Mouse (Mus musculus) layer of hippocampus, adult 2 months (tissue): ENCODE measurements around the gene Grb2. TPM values are rescaled to one million over a fixed set of nuclear protein-coding genes. Genes with fewer than 3 reads are reported as not detected.

Experiments
- DNase-seq, 2 experiments: peaks; one replicate each; pipeline ENCODE4 v3.0.0; 2022; ENCODE audit warnings: low spot score in 2 of 2
- H3K27ac ChIP-seq: fragments of 200-600 bp; 2 replicates; pipeline ENCODE4 v1.8.1; 2022
- H3K4me3 ChIP-seq: fragments of 200-600 bp; 2 replicates; pipeline ENCODE4 v1.8.1; 2022; ENCODE audit warnings: mild to moderate bottlenecking
- CTCF ChIP-seq: fragments of 200-600 bp; conservative IDR thresholded peaks from 2 replicates; pipeline ENCODE4 v1.8.1; 2022; ENCODE audit warnings: antibody characterized with exemption, mild to moderate bottlenecking, moderate library complexity
- total RNA-seq, 2 experiments: library from RNA; stranded (reverse); gene quantifications; 2 replicates each; pipeline ENCODE4 v1.2.3; 2021

Gene Grb2
- total RNA-seq, 2 experiments from 2014 or later = 182 to 198 TPM

DNA sequence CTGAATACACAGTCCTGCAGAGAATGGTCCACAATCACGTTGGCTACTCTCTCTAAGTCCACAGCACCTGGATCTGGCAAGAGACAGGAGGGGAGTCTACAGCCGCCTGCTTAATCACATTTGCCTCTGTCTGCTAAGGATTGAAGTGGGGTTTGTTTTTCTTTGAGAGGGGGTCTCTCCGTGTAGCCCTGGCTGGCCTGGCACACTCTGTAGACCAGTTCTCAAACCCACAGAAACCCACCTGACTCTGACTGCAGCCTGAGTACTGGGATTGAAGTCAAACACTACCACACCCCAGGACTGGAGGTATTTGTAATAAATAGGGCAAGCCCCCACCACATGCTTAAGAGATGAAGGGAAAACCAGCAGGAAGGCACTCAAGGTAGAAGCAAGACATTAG lies 98.8 kb downstream of the Grb2 start:
- no peak for TF ChIP-seq CTCF
- H3K4me3 ChIP-seq = no peak overlapping the region
- H3K27ac ChIP-seq = no peak overlapping the region
- DNase-seq = no peak

DNA sequence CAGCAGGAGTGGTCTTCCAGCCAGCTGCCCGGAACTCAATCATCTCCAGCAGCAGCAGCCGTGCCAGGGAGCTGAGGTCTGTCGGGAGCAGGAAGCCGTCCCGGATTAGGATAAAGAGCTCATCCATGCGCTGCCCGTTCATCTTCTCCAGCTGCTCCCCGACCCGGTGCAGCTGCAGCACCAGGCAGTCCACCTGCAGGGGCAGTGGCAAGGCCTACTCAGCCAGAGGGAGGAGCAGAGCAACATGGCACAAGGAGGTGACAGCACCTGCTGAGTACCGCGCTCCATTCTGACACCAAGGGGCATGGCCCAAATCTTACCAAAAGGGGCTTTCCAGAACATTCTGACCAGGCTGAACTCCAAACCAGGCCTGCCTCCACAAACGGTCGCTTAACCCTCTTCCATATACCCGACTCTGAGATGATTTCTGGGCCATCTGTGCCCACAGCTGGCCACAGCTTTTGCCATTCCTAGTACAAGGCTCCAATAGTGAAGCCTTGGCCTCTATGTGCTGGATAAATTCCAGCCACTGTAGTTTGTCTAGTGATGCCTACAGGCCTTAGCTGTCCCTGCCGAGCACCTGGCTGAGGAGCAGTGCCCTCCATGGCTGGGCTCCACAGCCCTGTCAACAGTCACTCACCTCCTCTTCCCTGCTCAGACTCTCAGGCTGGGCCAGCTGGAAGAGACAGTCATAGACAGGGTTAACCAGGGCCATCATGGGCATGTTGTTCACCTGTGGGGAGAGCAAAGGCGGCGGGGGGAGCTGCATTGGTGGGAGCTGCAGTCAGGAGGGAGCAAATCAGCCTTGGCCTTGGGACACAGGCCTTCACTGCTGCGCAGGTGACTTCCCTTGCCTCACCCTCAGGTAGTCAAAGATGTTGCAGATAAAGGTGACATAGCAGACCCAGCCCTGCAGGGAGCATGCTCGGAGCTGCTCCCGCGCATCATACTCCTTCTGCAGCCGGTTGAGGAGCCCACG lies 99.7 kb downstream of the Grb2 start:
- no peak for DNase-seq
- no peak for TF ChIP-seq CTCF
- H3K4me3 ChIP-seq = no peak overlapping the region
- H3K27ac ChIP-seq = peak overlapping the region; percentile 57; the same call in 1 of the 2 replicates

DNA sequence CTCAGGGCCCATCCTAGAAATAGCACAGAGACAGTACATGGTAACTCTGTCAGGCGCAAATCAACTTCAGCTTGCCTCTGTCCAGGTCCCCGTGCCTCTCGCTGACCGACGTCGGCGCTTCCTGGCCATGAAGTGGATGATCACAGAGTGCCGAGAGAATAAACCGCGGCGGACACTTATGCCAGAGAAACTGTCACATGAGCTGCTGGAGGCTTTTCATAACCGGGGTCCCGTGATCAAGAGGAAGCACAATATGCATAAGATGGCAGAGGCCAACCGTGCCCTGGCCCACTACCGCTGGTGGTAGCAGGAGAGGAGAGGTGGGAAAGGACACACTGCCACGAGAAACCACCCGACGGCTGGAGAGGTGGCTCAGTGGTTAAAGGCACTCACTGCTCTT lies 101.7 kb downstream of the Grb2 start:
- DNase-seq = no peak
- H3K4me3 ChIP-seq = no peak overlapping the region
- TF ChIP-seq CTCF = no peak

DNA sequence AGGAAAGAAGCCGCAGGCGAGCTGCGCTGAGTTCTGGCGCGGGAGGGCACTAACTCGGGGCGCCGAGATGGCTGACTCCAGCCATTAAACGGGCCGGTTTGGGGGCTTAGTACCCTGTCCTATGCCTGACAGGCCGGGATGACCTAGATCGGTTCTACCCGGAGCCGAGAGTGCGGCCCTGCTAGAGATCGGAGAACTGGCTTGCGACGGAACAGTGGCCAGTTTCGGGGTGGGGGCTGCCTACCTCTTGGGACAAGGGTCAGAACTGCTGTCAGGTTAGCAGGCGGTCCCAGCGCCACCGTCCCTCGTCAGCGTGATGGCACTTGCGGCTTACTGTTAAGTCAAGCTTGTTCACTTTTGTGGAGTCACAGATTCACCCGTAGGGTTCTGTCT lies 104.1 kb downstream of the Grb2 start:
- Histone ChIP-seq H3K27ac (peak overlapping the region; percentile 100), H3K4me3 (peak overlapping the region; percentile 99)
- TF ChIP-seq CTCF = no peak
- DNase-seq = no peak

More for the DNA sequence above, 101.7 kb downstream of the Grb2 start:
- H3K27ac ChIP-seq = no peak overlapping the region

DNA sequence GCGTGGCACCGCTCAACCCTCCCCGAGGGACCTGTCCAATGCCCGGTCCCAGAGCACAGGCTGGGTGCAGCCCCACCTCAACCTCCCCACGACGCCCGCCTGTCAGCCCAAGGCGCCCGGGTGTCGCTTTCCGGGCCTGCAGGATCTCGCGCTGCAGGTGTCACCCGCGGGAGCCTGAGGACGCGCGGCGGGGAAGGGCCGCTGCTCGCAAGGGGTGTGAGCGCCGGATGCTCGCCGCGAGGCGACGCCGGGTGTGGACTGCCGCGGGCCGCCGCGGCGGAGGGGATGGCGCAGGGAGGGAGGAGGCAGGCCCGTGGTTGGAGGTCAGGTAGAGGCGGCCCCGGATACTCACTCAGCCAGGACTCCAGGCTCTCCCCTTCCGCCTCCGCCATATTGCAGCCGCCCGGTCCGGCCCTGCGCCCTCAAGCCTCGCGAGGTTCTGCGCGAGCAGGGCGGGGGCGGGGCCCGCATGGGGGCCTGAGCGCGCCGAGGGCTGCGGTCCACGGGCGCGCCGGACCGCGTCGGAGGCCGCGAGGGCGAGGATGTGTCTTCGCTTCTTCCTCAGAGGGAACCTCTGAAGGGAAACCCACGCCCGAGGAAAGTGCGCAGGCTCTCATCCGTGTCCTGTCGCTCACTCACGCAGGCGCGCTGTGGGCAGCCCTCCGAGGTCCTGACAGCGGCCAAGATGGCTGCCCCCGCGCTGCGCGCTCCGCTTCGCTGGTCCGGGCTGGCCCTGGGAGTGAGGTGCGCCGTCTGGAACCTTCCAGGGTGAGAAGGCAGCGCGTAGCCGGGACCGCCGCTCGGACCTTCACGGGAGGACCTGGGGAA lies 104.7 kb downstream of the Grb2 start, which contains the start of the genes Mrps7 and Gga3:
TSS of gene Mrps7 (plus strand) at position 450 of the 828 bp plus-strand sequence.
TSS of gene Gga3 (minus strand) at position 576 of the 828 bp plus-strand sequence.
- no peak for TF ChIP-seq CTCF
- Histone ChIP-seq H3K27ac (peak within 1 kb of the TSS; percentile 100), H3K4me3 (peak within 1 kb of the TSS; percentile 99)
- DNase-seq = peak; percentile 84 to 90

DNA sequence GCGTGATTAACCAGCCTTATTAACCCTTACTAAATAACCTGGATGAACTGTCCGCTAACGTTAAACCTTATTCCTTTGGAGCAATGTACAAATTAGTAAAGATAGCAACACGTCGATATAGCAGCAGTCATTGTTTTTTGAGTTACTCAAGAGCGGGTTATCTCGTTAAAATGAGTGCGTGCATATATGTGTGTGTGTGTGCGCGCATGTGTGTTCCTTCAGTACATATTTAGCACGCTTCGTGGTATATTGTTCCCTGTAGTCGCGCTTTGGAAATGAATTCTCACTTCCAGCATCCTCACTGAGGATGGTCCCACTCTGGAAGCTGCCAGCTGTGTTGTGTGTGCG lies 105.3 kb downstream of the Grb2 start:
- no peak for DNase-seq
- TF ChIP-seq CTCF = no peak
- Histone ChIP-seq H3K27ac (peak overlapping the region; percentile 100), H3K4me3 (peak overlapping the region; percentile 99)

DNA sequence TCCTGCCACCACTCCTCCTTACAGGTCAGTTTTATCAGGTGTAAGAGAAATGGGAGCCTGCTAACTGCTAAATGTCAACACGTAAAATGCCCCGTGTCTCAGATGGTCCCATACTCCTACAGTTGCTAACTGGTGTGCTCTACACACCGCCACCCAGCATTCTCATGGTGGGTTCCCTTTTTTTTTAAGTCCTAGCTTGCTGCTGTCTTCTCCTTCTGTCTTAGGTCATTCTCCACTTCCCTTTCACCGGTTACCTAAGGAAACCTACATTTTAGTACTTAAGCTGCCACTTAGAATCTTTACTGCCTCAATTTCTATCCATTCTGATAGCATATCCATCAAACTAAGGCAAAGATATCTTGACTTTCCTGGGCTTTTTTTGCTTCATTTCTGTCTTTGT lies 107.2 kb downstream of the Grb2 start:
- no peak for TF ChIP-seq CTCF
- Histone ChIP-seq H3K27ac (no peak overlapping the region), H3K4me3 (no peak overlapping the region)
- no peak for DNase-seq

DNA sequence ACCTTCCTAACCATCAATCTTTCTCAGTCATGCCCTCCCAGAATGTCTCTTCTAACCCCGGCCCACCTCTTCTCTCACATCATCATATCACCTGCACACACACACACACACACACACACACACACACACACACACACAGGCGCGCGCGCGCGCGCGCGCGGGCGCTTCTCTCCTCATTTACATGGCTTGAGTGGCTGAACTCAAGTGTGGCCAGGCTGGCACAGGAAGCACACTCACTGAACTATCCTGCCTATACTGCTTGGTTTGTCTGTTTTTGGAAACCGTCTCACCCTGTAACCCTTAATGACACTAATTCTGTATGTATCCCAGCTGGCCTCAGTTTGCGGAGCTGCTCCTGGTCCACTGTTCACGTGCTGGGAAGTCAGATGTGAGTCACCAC lies 107.7 kb downstream of the Grb2 start:
- Histone ChIP-seq H3K4me3 (no peak overlapping the region), H3K27ac (no peak overlapping the region)
- TF ChIP-seq CTCF = no peak
- no peak for DNase-seq

DNA sequence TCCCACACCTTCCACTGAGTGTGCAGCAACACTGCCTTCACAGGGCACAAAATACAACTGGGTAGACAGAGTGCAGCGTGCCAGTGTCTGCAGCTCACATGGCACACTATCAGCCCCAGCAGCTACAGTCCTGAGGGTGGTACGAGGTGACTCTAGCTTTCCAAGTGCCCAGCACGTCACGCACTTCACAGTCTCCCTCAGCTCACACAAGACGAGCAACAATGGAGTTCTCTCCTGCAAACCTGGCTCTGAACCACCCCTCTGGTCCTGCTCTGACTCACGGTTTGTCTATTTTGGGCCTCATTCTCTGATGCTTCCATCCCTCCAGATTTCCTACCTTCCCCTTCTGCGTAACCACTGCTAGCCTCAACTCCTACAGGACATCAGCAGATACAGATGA lies 108.7 kb downstream of the Grb2 start:
- TF ChIP-seq CTCF = no peak; the same call in 1 of the 2 replicates
- DNase-seq = no peak
- no peak overlapping the region for H3K4me3 ChIP-seq
- 0 out of 2 replicates have a peak overlapping the region, but pooled peaks have one; percentile 5 for H3K27ac ChIP-seq

DNA sequence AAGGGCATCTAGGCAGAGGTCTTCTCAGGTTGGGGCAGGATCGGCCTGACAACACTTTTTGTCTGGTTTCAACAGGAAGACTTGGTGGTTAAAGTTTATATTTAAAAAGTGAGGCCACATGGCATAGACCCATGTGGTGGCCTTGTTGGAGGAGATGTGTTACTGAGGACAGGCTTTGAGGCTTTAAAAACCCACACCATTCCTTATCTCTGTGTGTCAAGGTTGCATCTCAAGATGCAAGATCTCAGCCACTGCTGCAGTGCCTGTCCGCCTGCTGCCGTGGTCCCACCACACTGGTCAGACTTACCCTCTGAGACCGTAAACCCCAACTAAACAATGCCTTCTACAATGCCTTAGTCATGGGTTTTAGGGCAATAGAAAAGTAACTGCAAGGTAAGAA lies 110.1 kb downstream of the Grb2 start:
- Histone ChIP-seq H3K4me3 (no peak overlapping the region), H3K27ac (no peak overlapping the region)
- DNase-seq = no peak
- no peak for TF ChIP-seq CTCF

DNA sequence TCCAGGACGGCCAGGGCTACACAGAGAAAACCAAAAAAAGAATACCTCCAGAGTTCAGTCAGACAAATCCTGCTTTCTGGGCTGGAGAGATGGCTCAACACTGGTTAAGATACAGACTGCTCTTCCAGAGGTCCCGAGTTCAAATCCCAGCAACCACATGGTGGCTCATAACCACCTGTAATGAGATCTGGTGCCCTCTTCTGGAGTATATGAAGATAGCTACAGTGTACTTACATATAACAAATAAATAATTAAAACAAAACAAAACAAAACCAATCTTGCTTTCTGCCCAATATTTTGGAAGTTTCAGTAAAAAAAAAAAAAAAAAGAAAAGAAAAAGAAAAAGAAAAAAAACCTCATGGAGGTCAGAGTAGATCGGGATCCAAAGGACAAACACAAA lies 113.2 kb downstream of the Grb2 start:
- TF ChIP-seq CTCF = peak; percentile 59
- DNase-seq = no peak
- Histone ChIP-seq H3K27ac (no peak overlapping the region), H3K4me3 (no peak overlapping the region)

Other genes starting within 250 kb of the Grb2 start
- gene Slc16a5, start 246.1 kb downstream of the Grb2 start, total RNA-seq = not detected
- gene Armc7, start 232.9 kb downstream of the Grb2 start, total RNA-seq = 10 to 100 TPM; 10.4 to 10.9 TPM
- gene Nt5c, start 216.7 kb downstream of the Grb2 start, total RNA-seq = 10 to 100 TPM; 64.3 to 65.5 TPM
- gene Jpt1, start 194.2 kb downstream of the Grb2 start, total RNA-seq = 100 to 1,000 TPM; 140 to 142 TPM
- gene Sumo2, start 172.3 kb downstream of the Grb2 start, total RNA-seq = 100 to 1,000 TPM; 318 to 328 TPM
- 10 to 100 TPM; 48.7 to 49.3 TPM for gene Nup85, start 144.2 kb downstream of the Grb2 start, total RNA-seq
- 10 to 100 TPM; 50.4 to 50.8 TPM for gene Mrps7, start 104.7 kb downstream of the Grb2 start, total RNA-seq
- gene Gga3, start 104.5 kb downstream of the Grb2 start, total RNA-seq = 10 to 100 TPM; 67.9 to 91.9 TPM
- 10 to 100 TPM; 19.5 to 22.5 TPM for gene Mif4gd, start 95.6 kb downstream of the Grb2 start, total RNA-seq
- 10 to 100 TPM; 60.4 to 66.6 TPM for gene Slc25a19, start 80.3 kb downstream of the Grb2 start, total RNA-seq
- gene Tmem94, start 56.8 kb upstream of the Grb2 start, total RNA-seq = 10 to 100 TPM; 47.4 to 58.2 TPM
- 10 to 100 TPM; 17.7 to 19.7 TPM for gene Caskin2, start 105.0 kb upstream of the Grb2 start, total RNA-seq
- 10 to 100 TPM; 11.8 to 13.0 TPM for gene Tsen54, start 106.1 kb upstream of the Grb2 start, total RNA-seq
- gene Llgl2, start 115.5 kb upstream of the Grb2 start, total RNA-seq = 1 to 10 TPM; 1.6 to 2.3 TPM
- gene Myo15b, start 149.8 kb upstream of the Grb2 start, total RNA-seq = under 1 TPM; 0.22 to 0.41 TPM
- 1 to 10 TPM in 1 of 2 experiments, under 1 TPM in 1; 0.54 to 1.3 TPM for gene Smim5, start 191.4 kb upstream of the Grb2 start, total RNA-seq
- gene Smim6, start 203.4 kb upstream of the Grb2 start, total RNA-seq = not detected
- gene Sap30bp, start 224.7 kb upstream of the Grb2 start, total RNA-seq = 10 to 100 TPM; 40.8 to 47.0 TPM
- gene Recql5, start 224.9 kb upstream of the Grb2 start, total RNA-seq = 10 to 100 TPM; 36.6 to 39.3 TPM